Mouse (Mus musculus) brain, embryonic 14.5 days (tissue): ENCODE measurements around the gene Cyp26a1.

Experiments
- CTCF ChIP-seq: fragments of 200-500 bp; IDR thresholded peaks from 2 replicates; pipeline ENCODE4 v1.5.1; 2012; ENCODE audit warnings: inconsistent platforms, mild to moderate bottlenecking, moderate library complexity, borderline replicate concordance; ENCODE audit not compliant: insufficient read depth, insufficient read length; ENCODE audit errors: extremely low read depth
- POLR2A ChIP-seq: fragments of 200-500 bp; IDR thresholded peaks from 2 replicates; pipeline ENCODE4 v1.6.1; 2012; ENCODE audit warnings: mild to moderate bottlenecking, inconsistent platforms, borderline replicate concordance; ENCODE audit not compliant: poor library complexity, insufficient read depth, insufficient read length, severe bottlenecking; ENCODE audit errors: extremely low read depth

- TF ChIP-seq POLR2A (no peak), CTCF (no peak)
Observed at GRCm38 (mm10) chr19:37685281-37685680, 12.3 kb upstream of the Cyp26a1 start, which contains the start of gene Cyp26c1.
